Mouse (Mus musculus) ES-E14 (cell line): Measurements from ENCODE around the gene Lrrc8d. TPM values are rescaled to one million over a fixed set of nuclear protein-coding genes. Genes with fewer than 3 reads are reported as not detected.

Source experiments
- DNase-seq: peaks from one replicate; pipeline ENCODE4 v3.0.0-alpha.2; 2013; ENCODE audit warnings: low read depth, low spot score
- H3K27ac ChIP-seq: 2 replicates; pipeline ENCODE4 v1.5.1; 2012; ENCODE audit warnings: low read depth, mild to moderate bottlenecking, low read length, moderate library complexity, mixed read lengths; ENCODE audit not compliant: poor library complexity, insufficient read depth, severe bottlenecking
- H3K36me3 ChIP-seq: 2 replicates; pipeline ENCODE4 v1.6.1; 2012; ENCODE audit warnings: mild to moderate bottlenecking, low read length, moderate library complexity, mixed read lengths; ENCODE audit not compliant: control insufficient read depth, poor library complexity, insufficient read depth, severe bottlenecking
- H3K4me1 ChIP-seq, 2 experiments: fragments of 150-350 bp in 1 of 2; sonication (generic) in 1 of 2; 2 replicates each; pipeline ENCODE4 v1.6.1; 2012; ENCODE audit warnings: low read length in 2 of 2, mild to moderate bottlenecking in 1 of 2, mixed read lengths in 1 of 2; ENCODE audit not compliant: control insufficient read depth in 2 of 2, insufficient read depth in 2 of 2, poor library complexity in 1 of 2
- H3K4me3 ChIP-seq, 2 experiments: fragments of 150-350 bp in 1 of 2; sonication (generic) in 1 of 2; 2 replicates each; pipeline ENCODE4 v1.5.1; 2012; ENCODE audit warnings: low read length in 2 of 2, low read depth in 1 of 2, mild to moderate bottlenecking in 1 of 2, mixed read lengths in 1 of 2; ENCODE audit not compliant: insufficient read depth in 1 of 2, poor library complexity in 1 of 2, severe bottlenecking in 1 of 2
- H3K9ac ChIP-seq: 2 replicates; pipeline ENCODE4 v1.6.1; 2012; ENCODE audit warnings: low read depth, mild to moderate bottlenecking, low read length, mixed read lengths; ENCODE audit not compliant: poor library complexity, insufficient read depth, severe bottlenecking
- H3K9me3 ChIP-seq: fragments of 150-350 bp; sonication (generic); 2 replicates; pipeline ENCODE4 v1.6.1; 2012; ENCODE audit warnings: low read depth, mild to moderate bottlenecking, low read length; ENCODE audit not compliant: control insufficient read depth, insufficient read depth
- CHD2 ChIP-seq: IDR thresholded peaks from 2 replicates; pipeline ENCODE4 v1.6.1; 2014; ENCODE audit warnings: mild to moderate bottlenecking, low read depth, low read length, inconsistent platforms
- HCFC1 ChIP-seq: IDR thresholded peaks from 2 replicates; pipeline ENCODE4 v1.6.1; 2012; ENCODE audit warnings: low read length, inconsistent platforms, borderline replicate concordance; ENCODE audit not compliant: insufficient read depth
- MAFK ChIP-seq: IDR thresholded peaks from 2 replicates; pipeline ENCODE4 v1.6.1; 2014; ENCODE audit warnings: mild to moderate bottlenecking, low read depth, low read length, inconsistent platforms; ENCODE audit not compliant: insufficient read depth
- ZC3H11A ChIP-seq: IDR thresholded peaks from 2 replicates; pipeline ENCODE4 v1.6.1; 2012; ENCODE audit warnings: low read depth, mild to moderate bottlenecking, inconsistent platforms, low read length, borderline replicate concordance
- ZNF384 ChIP-seq: IDR thresholded peaks from 2 replicates; pipeline ENCODE4 v1.6.1; 2012; ENCODE audit warnings: low read depth, low read length, inconsistent platforms
- in situ Hi-C, 2 experiments: fragments of 600-800 bp; cut with MboI; formaldehyde crosslinking; loops; one replicate each; pipeline ENCODE4 v1.15.1; 2025; ENCODE audit warnings: low sequenced_read_pairs in 2 of 2, inconsistent platforms in 1 of 2; ENCODE audit not compliant: unreplicated experiment in 2 of 2
- total RNA-seq: library from RNA; depleted of rRNA; stranded (reverse); fragments of 300-350 nt; gene quantifications from 2 replicates; pipeline ENCODE4 v1.2.3, GENCODE M21; 2012

The Lrrc8d gene
- total RNA-seq, 1 experiment: 23.2 TPM

DNA sequence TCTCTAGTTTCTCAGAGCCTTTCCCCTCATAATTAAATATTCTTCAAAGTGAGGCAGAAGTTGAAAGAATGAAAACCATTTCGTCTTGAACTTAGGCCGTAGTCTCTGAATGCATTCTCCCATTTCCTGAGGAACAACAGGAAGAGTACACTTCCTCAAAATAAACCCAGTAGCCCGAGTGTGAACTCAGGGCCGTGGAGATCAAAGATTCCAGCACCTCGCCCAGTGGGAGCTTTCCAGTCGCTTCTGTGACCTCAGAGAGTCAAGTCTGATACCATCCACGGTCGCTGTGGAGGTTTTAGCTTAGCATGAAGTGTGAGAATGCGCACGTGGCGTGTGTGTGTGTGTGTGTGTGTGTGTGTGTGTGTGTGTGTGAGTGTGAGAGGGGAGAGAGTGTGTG, 45.6 kb downstream of the Lrrc8d start:
- DNase-seq: no peak
- no peak overlapping the region for H3K27ac ChIP-seq
- no peaks in the 10 kb centered on the region for H3K9me3 ChIP-seq
- H3K4me3 ChIP-seq: no peak overlapping the region
- TF ChIP-seq ZNF384 (no peak), HCFC1 (no peak), ZC3H11A (no peak), CHD2 (no peak), MAFK (no peak)
- H3K36me3 ChIP-seq: peaks cover 7% of the 10 kb centered on the region; the same call in 1 of the 2 replicates
- peaks cover 0 to 11% of the 10 kb centered on the region in 2 experiments; a peak in 2 of 4 replicates for H3K4me1 ChIP-seq
- in situ Hi-C loops: no loop called here
- H3K9ac ChIP-seq: no peak overlapping the region

DNA sequence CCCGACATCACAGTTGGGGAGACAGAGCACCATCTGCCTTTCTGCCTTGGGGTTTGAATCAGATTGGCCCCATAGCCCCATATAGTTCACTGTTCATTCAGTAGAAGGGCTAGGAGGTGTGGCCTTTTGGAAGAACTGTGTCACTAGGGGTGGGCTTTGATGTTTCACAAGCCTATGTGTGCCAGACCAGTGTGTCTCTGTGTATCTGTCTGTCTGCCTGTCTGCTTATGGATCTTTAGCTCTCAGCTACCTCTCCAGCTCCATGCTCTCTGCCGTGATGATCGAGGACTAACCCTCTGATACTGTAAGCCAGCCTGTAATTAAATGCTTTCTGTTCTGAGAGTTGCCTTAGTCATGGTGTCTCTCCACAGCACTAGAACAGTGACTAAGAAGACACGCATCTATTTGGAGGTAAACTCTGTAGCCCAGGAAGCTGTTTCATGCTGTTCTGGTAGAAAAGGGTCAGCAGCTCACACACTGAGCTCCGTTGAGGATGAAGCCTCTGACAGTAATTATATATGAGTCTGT, 46.2 kb downstream of the Lrrc8d start:
- no peak overlapping the region for H3K9ac ChIP-seq
- TF ChIP-seq MAFK (no peak), CHD2 (no peak), ZNF384 (no peak), ZC3H11A (no peak), HCFC1 (no peak)
- peaks cover 7% of the 10 kb centered on the region; the same call in 1 of the 2 replicates for H3K36me3 ChIP-seq

DNA sequence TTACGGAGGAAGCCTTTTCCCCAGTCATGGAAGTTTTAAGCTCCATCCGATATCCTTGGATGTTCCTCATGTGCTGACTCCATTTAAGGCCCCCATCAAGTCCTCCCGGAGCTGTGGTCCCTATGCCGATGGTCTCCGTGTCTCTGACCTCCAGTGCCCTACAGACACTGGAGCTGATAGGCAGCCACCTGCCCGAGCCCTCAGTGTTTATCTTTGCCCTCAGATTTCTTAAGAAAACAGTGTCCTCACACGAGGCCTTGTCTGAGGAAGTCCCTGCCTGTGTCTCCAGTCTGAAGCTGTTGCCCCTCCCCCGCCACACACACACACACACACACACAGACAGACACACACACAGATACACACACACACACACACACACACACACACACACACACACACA, 55.0 kb downstream of the Lrrc8d start:
- Histone ChIP-seq H3K36me3 (peaks cover 5% of the 10 kb centered on the region; the same call in 1 of the 2 replicates), H3K4me3 (no peak overlapping the region), H3K9me3 (no peaks in the 10 kb centered on the region), H3K9ac (no peak overlapping the region), H3K27ac (no peak overlapping the region), H3K4me1 (peaks cover 3 to 7% of the 10 kb centered on the region in 2 experiments; a peak in 2 of 4 replicates)
- in situ Hi-C loops: no loop called here
- DNase-seq: no peak
- no peak for TF ChIP-seq ZNF384
- no peak for TF ChIP-seq CHD2
- no peak for TF ChIP-seq HCFC1
- TF ChIP-seq MAFK: no peak
- TF ChIP-seq ZC3H11A: no peak

More for the DNA sequence above, 46.2 kb downstream of the Lrrc8d start:
- H3K9me3 ChIP-seq: no peaks in the 10 kb centered on the region
- DNase-seq: no peak
- in situ Hi-C loops: no loop called here
- no peak overlapping the region for H3K4me3 ChIP-seq
- peaks cover 1 to 12% of the 10 kb centered on the region in 2 experiments; a peak in 2 of 4 replicates for H3K4me1 ChIP-seq
- H3K27ac ChIP-seq: no peak overlapping the region

GRCm38 (mm10) chr5:105755491-105755890, 55.7 kb downstream of the Lrrc8d start:
- no peak overlapping the region for H3K27ac ChIP-seq
- H3K9ac ChIP-seq: no peak overlapping the region
- DNase-seq: no peak
- H3K4me3 ChIP-seq: no peak overlapping the region
- TF ChIP-seq CHD2: no peak
- TF ChIP-seq MAFK: no peak
- no peak for TF ChIP-seq ZNF384
- no peak for TF ChIP-seq HCFC1
- TF ChIP-seq ZC3H11A: no peak
- H3K9me3 ChIP-seq: no peaks in the 10 kb centered on the region
- peaks cover 3 to 5% of the 10 kb centered on the region in 2 experiments; a peak in 2 of 4 replicates for H3K4me1 ChIP-seq
- H3K36me3 ChIP-seq: peaks cover 5% of the 10 kb centered on the region; the same call in 1 of the 2 replicates
- in situ Hi-C loops: no loop called here

- Histone ChIP-seq H3K27ac (no peak overlapping the region), H3K36me3 (peaks cover 2% of the 10 kb centered on the region; the same call in 1 of the 2 replicates), H3K4me1 (peaks cover 2% of the 10 kb centered on the region in 2 experiments; a peak in 1 of 4 replicates), H3K9me3 (no peaks in the 10 kb centered on the region), H3K4me3 (no peak overlapping the region), H3K9ac (no peak overlapping the region)
- no peak for DNase-seq
- in situ Hi-C loops: no loop called here
- TF ChIP-seq ZC3H11A (no peak), MAFK (no peak), CHD2 (no peak), HCFC1 (no peak), ZNF384 (no peak)
These were observed 58.2 kb downstream of the Lrrc8d start for GRCm38 (mm10) chr5:105757978-105758377.
